Mouse (Mus musculus) megakaryocyte, adult 5-6 weeks (primary cell): ENCODE results near the gene Hacl1. TPM values are rescaled to one million over a fixed set of nuclear protein-coding genes. Genes with fewer than 3 reads are reported as not detected.

Experiments used
- total RNA-seq, 2 experiments: library from RNA; stranded (forward) in 1 of 2; stranded (reverse) in 1 of 2; fragments of 153-499, 151-499 nt in 1 of 2; fragments of 221-1000, 200-1000 nt in 1 of 2; gene quantifications; 2 replicates each; pipeline versions ENCODE4 v1.2.3 to v1.2.4; 2015 to 2017

The Hacl1 gene
- total RNA-seq, 2 experiments from 2014 or later: 8.0 to 18.1 TPM

Other genes with a start within 250 kb of the Hacl1 start
- gene Sh3bp5, start 205.2 kb downstream of the Hacl1 start, total RNA-seq (2015): 52.3 and 52.8 TPM in 2 replicates
- gene Sh3bp5, start 205.2 kb downstream of the Hacl1 start, total RNA-seq (2017): 26.4 and 36.1 TPM in 2 replicates
- gene Eaf1, start 146.9 kb downstream of the Hacl1 start, total RNA-seq (2015): 16.4 and 18.1 TPM in 2 replicates
- gene Eaf1, start 146.9 kb downstream of the Hacl1 start, total RNA-seq (2017): 13.9 and 18.8 TPM in 2 replicates
- gene Mettl6, start 146.2 kb downstream of the Hacl1 start, total RNA-seq (2015): 11.2 and 17.8 TPM in 2 replicates
- gene Mettl6, start 146.2 kb downstream of the Hacl1 start, total RNA-seq (2017): 51.6 and 53.3 TPM in 2 replicates
- gene Colq, start 49.9 kb downstream of the Hacl1 start, total RNA-seq (2015): 0.07 TPM in 1 of 2 replicates, not detected in the other
- not detected in 2 replicates for gene Colq, start 49.9 kb downstream of the Hacl1 start, total RNA-seq (2017)
- gene Gm49387, start 408 bp downstream of the Hacl1 start, total RNA-seq (2015): not detected in 2 replicates
- gene Gm49387, start 408 bp downstream of the Hacl1 start, total RNA-seq (2017): not detected in 2 replicates
- gene Btd, start 258 bp downstream of the Hacl1 start, total RNA-seq (2015): 14.8 and 17.0 TPM in 2 replicates
- gene Btd, start 258 bp downstream of the Hacl1 start, total RNA-seq (2017): 11.3 and 18.5 TPM in 2 replicates
- gene Ankrd28, start 189.4 kb upstream of the Hacl1 start, total RNA-seq (2015): 19.8 and 24.2 TPM in 2 replicates
- 35.7 and 42.4 TPM in 2 replicates for gene Ankrd28, start 189.4 kb upstream of the Hacl1 start, total RNA-seq (2017)